Mouse (Mus musculus) adrenal gland, postnatal 36 days (tissue): ENCODE measurements around the gene Tpd52l1. TPM values are rescaled to one million over a fixed set of nuclear protein-coding genes. Genes with fewer than 3 reads are reported as not detected.
"Not testable (repeated sequence)": the region's sequence is repeated elsewhere in the genome, so short reads cannot be mapped to it uniquely, and the experiment has no call there.

Source experiments
- DNase-seq, 2 experiments: peaks; one replicate each; pipeline ENCODE4 v3.0.0; 2021; ENCODE audit warnings: mixed read lengths in 1 of 2
- long read RNA-seq, 2 experiments: library from polyadenylated mRNA; stranded (forward); transcript quantifications; one replicate each; pipeline ENCODE4 v2.0.0; 2021; ENCODE audit warnings: borderline sequencing depth in 2 of 2
- total RNA-seq, 2 experiments: library from RNA; stranded (reverse); gene quantifications; 2 replicates each; pipeline ENCODE4 v1.2.3; 2021

Tpd52l1 gene
- 10 to 100 TPM; 32.0 to 49.2 TPM for total RNA-seq
- long read RNA-seq, experiment 1, transcript Tpd52l1-204 (5 exons, 1,103 nt): major isoform, 33 of 42 reads
- long read RNA-seq, experiment 1, partial matches to known transcripts: 1 of 42 reads
- long read RNA-seq, experiment 1, other reads (novel, unspliced or antisense): 6 of 42 reads
- long read RNA-seq, experiment 2, transcript Tpd52l1-204 (5 exons, 1,103 nt): major isoform, 9 of 13 reads
- long read RNA-seq, experiment 2, partial matches to known transcripts: 0 of 13 reads
- long read RNA-seq, experiment 2, other reads (novel, unspliced or antisense): 2 of 13 reads

DNA sequence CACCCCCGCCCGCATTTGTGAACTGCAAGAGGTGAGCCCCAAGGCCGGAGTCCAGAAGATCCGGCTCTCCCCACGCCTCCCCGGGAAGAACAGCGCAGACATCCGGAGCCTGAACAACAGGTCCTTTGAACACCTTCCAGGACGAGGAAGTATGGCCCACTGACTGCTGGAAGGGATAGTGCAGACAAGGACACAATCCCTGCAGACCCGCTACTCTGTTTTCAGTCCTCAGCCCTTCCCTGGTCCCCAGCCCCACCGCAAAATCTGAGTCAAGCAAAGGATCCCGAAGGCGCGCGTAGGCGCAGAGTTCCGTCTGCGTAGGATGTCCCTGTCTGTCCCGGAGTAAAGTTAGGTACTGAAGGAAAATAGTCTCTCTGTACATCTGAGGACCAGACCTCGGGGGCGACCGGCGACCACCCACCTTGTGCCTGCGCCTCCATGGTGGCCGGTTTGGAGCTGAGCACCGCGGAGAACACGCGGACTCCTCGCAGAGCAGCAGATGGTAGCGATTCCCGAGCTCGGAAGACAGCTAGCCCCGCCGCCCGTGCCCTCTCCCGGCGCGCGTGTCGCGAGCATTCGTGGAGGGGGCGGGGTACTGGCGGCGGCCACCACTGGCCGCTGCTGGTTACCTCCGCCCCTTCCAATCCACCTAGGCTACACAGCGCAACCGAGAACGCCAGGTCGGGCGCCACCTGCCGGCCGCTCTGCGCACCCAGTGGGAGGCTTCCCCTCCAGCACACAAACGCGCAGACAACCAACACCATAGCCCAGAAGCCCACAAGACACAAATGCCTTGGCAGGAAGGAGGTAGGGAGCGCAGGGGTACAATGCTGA lies at the start of gene Tpd52l1:
Gene Tpd52l1, minus strand, starts transcription at position 668 of the 834 bp plus-strand sequence.
- DNase-seq: peak; percentile 93 to 96

DNA sequence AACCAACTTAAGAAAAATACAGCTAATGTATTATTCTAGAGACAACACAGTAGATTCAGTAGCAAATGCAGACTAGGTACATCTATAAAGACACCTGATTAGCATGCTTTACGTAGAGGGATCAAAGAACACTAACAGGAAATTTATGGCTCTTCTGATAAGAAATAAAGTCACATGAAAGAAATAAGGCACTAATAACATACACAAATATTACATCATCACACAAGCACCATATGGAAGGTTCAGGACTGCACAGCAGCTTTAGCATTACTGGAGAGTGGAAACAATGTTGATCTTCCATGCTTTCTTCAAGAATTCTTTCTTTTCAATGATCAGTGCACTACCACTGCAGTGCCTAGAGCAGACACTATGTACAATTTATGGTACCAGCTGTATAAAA lies 48.5 kb upstream of the Tpd52l1 start:
- DNase-seq: no peak

DNA sequence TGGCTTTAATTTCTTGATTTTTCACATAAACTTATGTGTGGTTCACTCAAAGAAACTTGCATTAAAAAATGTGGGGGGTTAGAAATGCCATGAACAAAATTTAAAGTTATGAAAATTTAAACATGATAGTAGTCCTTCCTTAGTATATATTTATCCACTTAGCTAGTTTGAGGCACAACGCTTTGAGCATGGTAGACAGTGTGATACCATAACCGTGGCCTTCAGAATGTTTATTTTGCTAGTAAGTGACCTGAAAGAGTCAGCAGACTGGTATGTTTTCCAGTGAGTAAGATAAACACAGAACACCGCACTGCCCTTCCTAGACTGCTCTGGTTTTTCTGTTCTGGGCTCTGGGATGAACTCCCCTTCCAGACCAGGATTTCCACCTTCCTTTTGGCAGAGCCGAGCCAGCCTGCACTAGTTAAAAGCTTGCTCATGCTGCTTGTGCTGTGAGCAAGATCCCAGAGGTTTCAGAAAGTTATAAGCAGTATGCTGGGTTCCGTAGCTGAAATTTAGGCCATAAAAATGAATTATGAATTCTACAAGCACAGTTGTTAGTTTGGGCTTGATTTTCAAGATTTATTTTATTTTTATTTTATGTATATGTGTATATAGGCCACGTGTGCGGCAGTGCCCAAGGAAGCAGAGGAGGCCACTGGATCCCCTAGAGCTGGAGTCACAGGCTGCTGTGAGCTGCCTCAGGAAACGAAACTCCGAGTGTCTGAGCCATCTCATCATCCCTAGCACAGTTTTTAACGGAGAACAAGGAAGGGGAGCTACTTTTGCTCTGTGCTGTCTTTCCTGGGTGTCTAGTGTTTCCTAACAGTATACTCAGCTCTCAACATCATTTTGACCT lies 21.5 kb upstream of the Tpd52l1 start:
- peak in 1 of 2 experiments; percentile 16 for DNase-seq

DNA sequence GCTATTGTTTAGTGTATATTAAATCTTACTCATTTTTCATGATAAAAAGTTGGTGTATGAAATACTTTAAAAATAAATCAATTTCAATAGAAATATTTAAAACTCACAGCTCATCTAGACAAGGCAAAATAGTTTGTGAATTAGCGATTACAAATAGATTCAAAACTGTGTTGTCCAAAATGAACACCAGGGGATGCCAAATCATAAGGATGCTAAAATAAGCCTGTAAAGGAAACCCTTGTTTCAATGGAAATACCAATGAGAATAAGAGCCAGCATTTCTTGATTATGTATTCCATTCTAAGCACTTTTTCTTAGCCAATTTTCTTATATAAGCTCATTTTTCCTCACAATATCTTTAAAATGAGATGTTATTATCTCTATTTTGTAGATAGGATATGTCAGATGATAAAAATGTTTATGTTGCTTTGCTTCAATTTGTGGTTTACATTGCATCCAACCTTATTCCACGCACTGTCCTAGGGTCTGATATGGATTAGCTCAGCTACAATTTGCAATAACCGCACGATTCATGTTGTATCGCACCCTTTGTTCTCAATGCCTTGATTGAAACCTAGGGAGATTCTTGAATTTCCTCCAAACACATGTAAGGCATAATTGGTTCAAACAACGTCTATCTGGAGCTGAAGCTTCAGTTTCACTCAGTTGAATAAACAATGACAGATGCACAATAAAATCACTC lies 20.2 kb upstream of the Tpd52l1 start:
- DNase-seq: no peak

DNA sequence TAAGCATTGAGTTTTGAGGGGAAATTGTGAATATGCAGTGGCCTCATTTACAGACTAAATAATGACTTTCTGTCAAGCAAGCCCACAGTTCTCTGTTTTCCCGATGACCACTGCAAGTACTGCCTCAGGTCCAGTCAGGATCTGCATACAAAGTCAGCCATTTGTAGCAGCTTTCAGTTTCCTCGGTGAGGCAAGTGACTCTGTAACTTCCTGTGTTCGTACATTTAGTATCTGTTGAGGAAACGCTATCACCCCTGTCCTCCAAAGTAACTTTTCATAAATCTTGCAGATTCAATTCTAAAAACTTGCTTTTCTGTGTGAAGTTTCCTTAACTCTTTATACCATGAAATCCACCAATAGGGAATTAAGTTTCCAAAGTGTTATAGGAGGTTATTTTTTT lies 19.7 kb upstream of the Tpd52l1 start:
- no peak for DNase-seq

- no peak for DNase-seq
These were observed 17.3 kb upstream of the Tpd52l1 start for GRCm38 (mm10) chr10:31463044-31463443.

DNA sequence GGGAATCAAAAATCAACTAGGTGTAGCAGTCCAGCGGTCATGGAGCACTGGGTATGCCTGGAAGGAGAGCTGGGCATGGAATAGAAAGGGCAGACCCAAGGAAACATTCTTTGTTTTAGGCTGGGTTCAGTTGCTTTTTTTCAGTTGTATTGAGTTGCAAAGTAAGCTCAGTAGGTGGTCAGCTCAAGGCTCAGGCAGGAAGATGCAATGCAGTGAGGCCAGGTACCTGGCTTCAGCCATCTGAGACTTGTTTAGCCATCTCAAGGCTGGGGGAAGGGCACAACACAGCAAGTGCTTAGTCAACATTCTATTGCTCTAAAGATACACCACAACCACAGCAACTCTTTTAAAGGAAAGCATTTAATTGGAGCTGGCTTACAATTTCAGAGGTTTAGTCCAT lies 11.0 kb upstream of the Tpd52l1 start:
- no peak for DNase-seq

- DNase-seq: no peak
These were observed 1.3 kb upstream of the Tpd52l1 start for GRCm38 (mm10) chr10:31447083-31447482.

DNA sequence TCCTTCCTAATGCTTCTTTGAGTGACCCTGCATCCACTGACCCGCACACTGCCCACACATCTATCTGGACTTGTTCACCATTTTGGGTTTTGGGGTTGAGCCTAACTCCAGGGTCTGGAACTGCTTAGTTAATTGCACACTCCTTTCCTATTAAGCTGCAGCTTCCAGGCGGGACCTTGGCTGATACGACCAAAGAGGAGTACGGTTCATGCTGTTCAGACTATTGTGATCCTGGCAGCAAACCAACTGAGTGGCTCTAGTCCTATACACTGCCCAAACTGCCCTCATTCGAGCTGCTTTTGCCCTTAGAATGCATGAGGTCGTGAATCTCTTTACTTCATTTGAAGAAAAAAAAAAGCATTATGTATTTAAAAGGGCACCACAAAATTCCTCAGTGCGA lies 1.6 kb downstream of the Tpd52l1 start:
- DNase-seq: peak in 1 of 2 experiments; percentile 53

GRCm38 (mm10) chr10:31441491-31441890 lies 4.3 kb downstream of the Tpd52l1 start:
- no peak for DNase-seq

GRCm38 (mm10) chr10:31436047-31436446 lies 9.7 kb downstream of the Tpd52l1 start:
- no peak for DNase-seq

DNA sequence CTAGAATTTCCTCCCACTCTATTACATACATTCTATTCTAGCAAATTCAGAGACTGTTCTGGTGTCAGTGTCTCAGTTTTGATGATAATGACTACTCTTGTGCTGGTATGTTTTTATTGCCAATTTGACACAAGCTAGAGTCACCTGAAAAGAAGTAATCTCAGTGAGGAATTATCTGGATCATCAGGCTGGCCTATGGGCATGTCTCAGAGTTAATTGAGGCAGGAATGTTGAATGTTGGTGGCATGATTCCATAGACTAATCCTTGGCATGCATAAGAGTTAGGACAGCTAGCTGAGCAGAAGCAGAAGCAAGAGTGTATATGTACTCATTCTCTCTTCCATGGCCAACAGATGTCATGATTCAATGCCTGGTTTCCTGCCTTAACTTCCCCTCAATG lies 27.8 kb downstream of the Tpd52l1 start:
- no peak for DNase-seq

DNA sequence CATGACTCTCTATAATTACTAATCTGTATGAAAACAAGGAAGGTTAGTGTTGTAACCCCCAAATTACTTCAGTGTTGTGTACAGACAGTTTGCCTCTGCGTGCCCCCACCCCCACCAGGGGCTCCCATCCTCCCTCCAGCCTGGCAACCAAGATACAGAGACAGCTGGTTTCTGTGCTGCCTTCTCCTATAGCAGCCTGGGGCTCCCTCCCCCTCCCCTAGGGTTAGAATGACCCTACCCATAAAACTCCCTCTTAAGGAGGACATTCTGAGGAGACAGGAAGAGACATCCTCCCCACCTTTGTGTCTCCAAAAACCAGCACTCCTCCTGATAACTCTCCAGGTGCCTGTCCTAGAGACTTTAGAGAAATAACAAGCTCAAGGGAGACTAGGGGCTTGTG lies 52.8 kb downstream of the Tpd52l1 start:
- DNase-seq: no peak

GRCm38 (mm10) chr10:31390777-31391395 lies 54.9 kb downstream of the Tpd52l1 start:
- peak; percentile 19 to 26 for DNase-seq

DNA sequence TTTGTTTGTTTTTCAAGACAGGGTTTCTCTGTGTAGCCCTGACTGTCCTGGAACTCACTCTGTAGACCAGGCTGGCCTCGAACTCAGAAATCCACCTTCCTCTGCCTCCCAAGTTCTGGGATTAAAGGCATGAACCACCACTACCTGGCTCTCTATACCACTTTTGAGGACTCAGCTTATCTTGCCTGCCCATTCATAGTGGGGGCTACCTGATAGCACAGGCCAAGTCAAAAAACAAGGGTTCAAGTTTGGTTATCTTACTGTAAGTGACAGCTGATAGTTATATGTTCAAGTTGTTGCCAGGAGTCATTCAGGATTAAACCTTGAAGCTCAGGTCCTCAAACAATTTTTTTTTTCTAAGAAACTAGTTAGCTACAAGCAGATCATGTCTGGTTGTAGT lies 57.2 kb downstream of the Tpd52l1 start:
- DNase-seq: not testable (repeated sequence)

- peak; percentile 12 to 18 for DNase-seq
These were observed 75.6 kb downstream of the Tpd52l1 start for GRCm38 (mm10) chr10:31370200-31370599.

GRCm38 (mm10) chr10:31359749-31360148 lies 86.0 kb downstream of the Tpd52l1 start:
- DNase-seq: no peak

DNA sequence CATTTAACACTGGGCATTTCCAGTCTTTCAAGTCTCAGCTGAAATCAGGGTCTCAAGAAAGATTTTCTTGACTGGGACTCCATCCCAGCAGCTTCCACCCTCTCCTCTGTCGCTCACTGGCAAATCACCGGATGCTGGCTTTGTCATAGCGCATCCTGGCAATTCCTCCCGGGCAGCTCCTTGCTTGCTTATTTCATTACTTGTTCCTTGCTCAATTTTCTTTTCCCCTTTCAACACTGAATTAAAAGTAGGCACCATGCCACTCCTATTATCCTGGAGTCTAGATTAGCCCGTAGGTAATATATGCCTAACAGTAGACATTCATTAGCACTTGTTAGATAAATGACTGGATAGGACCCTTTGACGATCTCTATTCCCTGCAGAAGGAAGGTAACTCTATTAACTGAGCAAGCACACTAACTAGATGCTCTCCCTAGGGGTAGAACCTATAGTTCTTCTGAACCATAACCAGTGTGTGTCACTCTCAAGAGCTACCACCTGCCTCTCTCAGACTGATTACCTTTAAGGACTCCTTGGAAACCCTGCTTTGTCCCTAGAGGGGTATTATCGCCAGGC lies 90.8 kb downstream of the Tpd52l1 start:
- no peak for DNase-seq

DNA sequence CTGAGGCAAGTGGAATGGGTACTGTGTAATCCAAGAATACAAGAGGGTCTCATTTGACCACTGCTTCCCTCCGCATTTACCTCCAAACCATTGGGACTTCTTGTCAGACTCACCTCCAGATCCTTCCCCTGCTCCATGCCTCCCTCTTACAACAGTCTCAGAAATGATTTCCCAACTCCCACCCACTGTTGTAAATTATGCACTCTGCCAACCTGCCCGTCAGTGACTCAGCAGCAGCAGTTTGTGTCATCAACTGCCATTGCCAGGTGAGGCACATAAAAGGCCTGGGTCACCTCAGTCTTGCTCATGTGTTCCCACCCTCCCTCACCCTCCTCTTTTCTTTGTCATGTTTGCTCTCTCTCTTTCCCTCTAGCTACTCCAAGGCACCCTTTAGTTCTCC lies 91.6 kb downstream of the Tpd52l1 start:
- DNase-seq: peak; percentile 32 to 37

DNA sequence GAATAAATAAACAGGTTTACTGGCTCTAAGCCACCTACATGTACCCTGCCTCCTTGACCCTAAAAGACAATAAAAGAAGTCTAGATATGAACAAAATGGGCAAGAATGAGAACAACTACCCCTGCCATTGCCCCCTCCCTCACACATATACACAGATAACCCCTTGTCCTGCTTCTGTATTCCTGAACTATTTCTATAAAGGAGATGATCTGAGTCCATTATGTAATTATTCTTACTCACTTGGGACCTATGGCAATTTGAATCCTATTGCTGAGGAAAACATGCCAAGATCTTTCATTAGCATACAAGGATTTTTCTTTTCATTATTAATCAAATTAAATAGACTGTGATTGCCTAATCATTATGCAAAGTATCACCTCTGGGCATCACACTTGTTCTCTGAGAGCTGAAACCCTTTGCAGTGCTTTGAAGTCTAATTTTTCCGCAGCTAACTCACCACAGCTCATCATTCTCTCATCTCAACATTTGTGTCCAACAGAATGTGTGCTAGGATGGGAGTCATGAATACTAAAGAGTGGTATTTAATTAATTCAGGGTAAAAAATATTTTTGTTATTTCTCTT lies 92.8 kb downstream of the Tpd52l1 start:
- no peak for DNase-seq

DNA sequence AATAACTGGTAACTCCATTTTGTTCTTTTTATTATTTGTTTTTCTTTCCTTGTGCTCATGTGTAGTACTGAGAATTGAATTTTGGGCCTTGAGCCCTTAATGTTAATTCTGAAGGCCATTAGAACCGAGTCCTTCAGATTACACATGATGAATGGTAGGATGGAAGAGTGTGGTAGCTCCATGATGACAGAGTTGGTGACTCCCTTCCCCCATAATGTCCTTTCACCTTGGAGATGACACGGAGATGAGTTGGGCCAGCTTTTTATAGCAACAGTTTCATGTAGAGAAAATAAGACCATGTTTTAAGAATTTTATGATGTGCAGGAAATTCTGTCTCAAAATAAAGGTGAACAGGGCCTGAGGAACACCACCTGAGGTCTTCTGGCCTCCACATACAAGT lies 94.7 kb downstream of the Tpd52l1 start:
- DNase-seq: peak; percentile 32 to 49
